Mouse (Mus musculus): Measurements from ENCODE around the gene Gpr179. TPM values are rescaled to one million over a fixed set of nuclear protein-coding genes. Genes with fewer than 3 reads are reported as not detected.

The Gpr179 gene
- polyA plus RNA-seq, 1 experiment from 2014 or later: 0.30 TPM

DNA sequence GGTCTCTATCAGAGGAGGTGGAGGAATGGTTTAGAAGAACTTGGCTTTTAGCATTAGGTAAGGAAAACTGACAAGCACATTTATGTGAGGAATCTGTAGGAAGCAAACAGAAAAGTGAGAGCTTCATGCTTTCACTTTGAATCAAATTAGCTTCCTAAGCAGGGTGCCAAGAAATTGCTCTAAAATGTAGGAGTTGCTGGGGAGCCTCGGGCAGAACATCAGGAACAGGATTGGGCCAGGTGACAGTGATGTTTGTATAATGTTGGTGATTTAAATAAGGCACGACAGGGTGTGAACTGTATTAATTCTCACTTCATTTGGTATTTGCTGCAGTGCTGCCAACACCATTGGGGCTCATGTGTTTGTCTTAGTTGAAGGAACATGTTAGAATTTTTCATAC, 31.9 kb upstream of the Gpr179 start:
- Histone ChIP-seq H3K9ac (replicated peaks; ENCODE audit: low read length) (no peak overlapping the region), H3K4me2 (ENCODE audit: low read length) (no peak overlapping the region), H3K36me3 (ENCODE audit: control insufficient read depth, insufficient read depth, low read length) (peaks cover 71% of the 10 kb centered on the region), H3K4me1 (ENCODE audit: control insufficient read depth, insufficient read depth, low read length) (no peaks in the 10 kb centered on the region), H3K4me3 (replicated peaks; ENCODE audit: low read depth, low read length) (no peak overlapping the region), H3K27ac (replicated peaks; ENCODE audit: low read depth, low read length) (no peak overlapping the region), H3K9me3 (ENCODE audit: control insufficient read depth, low read length) (no peaks in the 10 kb centered on the region), H3K27me3 (ENCODE audit: control insufficient read depth, insufficient read depth, low read length) (no peaks in the 10 kb centered on the region)
- ATAC-seq (ENCODE audit: low FRiP score, low TSS enrichment) (no peak), DNase-seq (no peak)
- 62% methylated on average over 2 of the region's 2 CpGs for WGBS

DNA sequence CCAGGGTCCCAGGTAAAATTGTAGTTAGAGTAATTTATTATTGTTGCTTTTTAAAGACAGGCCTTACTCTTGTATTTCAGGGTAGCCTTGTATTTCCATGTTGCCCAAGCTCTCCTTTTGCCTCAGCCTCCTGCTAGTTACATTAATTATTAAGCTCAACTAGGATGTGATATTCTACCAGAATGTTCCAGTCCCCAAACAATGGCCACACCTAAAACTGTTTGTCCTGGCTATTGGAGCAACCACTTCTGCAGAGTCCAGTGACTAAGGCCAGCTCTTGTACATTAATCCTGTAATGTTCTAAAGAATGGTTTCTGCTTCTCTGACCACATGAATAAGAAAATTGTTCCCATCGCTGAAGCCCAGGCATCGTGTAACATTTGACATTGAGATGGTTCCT, 31.1 kb upstream of the Gpr179 start:
- no peaks in the 10 kb centered on the region for H3K9me3 ChIP-seq (ENCODE audit: control insufficient read depth, low read length)
- peaks cover 73% of the 10 kb centered on the region for H3K36me3 ChIP-seq (ENCODE audit: control insufficient read depth, insufficient read depth, low read length)

DNA sequence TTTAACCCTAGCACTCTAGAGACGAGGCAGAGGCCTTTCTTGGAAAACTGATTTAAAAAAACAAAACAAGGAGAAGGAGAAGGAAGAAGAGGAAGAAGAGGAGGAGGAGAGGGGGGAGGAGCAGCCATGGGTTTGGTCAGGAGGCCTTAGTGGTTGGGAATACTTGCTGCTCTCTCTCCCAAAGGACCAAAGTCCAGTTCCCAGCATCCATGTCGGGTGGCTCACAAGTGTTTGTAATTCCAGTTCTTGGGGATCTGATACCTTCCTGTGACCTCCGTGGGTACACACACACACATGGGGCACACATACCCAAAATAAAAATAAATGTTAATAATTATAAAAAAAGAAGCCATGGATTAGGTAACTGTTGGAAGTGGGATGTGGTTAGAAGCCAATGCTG, 28.2 kb upstream of the Gpr179 start:
- Histone ChIP-seq H3K4me3 (replicated peaks; ENCODE audit: low read depth, low read length) (no peak overlapping the region), H3K4me2 (ENCODE audit: low read length) (no peak overlapping the region), H3K27me3 (ENCODE audit: control insufficient read depth, insufficient read depth, low read length) (no peaks in the 10 kb centered on the region), H3K36me3 (ENCODE audit: control insufficient read depth, insufficient read depth, low read length) (peaks cover 75% of the 10 kb centered on the region), H3K9ac (replicated peaks; ENCODE audit: low read length) (no peak overlapping the region), H3K27ac (replicated peaks; ENCODE audit: low read depth, low read length) (no peak overlapping the region), H3K9me3 (ENCODE audit: control insufficient read depth, low read length) (no peaks in the 10 kb centered on the region), H3K4me1 (ENCODE audit: control insufficient read depth, insufficient read depth, low read length) (no peaks in the 10 kb centered on the region)
- 87% methylated on average over 3 of the region's 3 CpGs for WGBS
- no peak for DNase-seq
- no peak for ATAC-seq (ENCODE audit: low FRiP score, low TSS enrichment)

More for the DNA sequence above, 31.1 kb upstream of the Gpr179 start:
- H3K4me1 ChIP-seq (ENCODE audit: control insufficient read depth, insufficient read depth, low read length): no peaks in the 10 kb centered on the region
- H3K4me3 ChIP-seq (replicated peaks; ENCODE audit: low read depth, low read length): no peak overlapping the region
- DNase-seq (no peak), ATAC-seq (ENCODE audit: low FRiP score, low TSS enrichment) (no peak)
- no peak overlapping the region for H3K27ac ChIP-seq (replicated peaks; ENCODE audit: low read depth, low read length)
- H3K27me3 ChIP-seq (ENCODE audit: control insufficient read depth, insufficient read depth, low read length): no peaks in the 10 kb centered on the region
- WGBS: 95% methylated on average over 2 of the region's 2 CpGs
- no peak overlapping the region for H3K9ac ChIP-seq (replicated peaks; ENCODE audit: low read length)
- no peak overlapping the region for H3K4me2 ChIP-seq (ENCODE audit: low read length)

DNA sequence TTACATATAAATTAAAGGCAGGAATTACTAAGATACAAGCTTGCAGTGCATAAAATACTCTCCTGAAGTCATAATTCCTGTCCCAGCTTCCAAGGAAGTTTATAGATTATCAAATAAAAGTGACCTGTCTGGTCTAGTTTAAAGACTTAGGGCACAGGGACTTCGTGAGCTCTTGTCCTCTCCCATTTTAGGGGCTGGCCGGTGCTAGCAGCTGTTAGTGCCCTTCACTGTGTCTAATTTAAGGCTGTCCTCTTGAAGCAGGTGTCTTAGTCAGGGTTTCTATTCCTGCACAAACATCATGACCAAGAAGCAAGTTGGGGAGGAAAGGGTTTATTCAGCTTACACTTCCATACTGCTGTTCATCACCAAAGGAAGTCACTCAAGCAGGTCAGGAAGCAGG, 21.5 kb upstream of the Gpr179 start:
- Histone ChIP-seq H3K4me2 (ENCODE audit: low read length) (no peak overlapping the region), H3K36me3 (ENCODE audit: control insufficient read depth, insufficient read depth, low read length) (peaks cover 36% of the 10 kb centered on the region), H3K27ac (replicated peaks; ENCODE audit: low read depth, low read length) (no peak overlapping the region), H3K4me3 (replicated peaks; ENCODE audit: low read depth, low read length) (no peak overlapping the region), H3K9me3 (ENCODE audit: control insufficient read depth, low read length) (no peaks in the 10 kb centered on the region), H3K4me1 (ENCODE audit: control insufficient read depth, insufficient read depth, low read length) (peaks cover 3% of the 10 kb centered on the region; the same call in 1 of the 2 replicates), H3K9ac (replicated peaks; ENCODE audit: low read length) (no peak overlapping the region), H3K27me3 (ENCODE audit: control insufficient read depth, insufficient read depth, low read length) (no peaks in the 10 kb centered on the region)
- ATAC-seq (ENCODE audit: low FRiP score, low TSS enrichment) (no peak), DNase-seq (no peak)
- WGBS: 91% methylated on average over 2 of the region's 2 CpGs

DNA sequence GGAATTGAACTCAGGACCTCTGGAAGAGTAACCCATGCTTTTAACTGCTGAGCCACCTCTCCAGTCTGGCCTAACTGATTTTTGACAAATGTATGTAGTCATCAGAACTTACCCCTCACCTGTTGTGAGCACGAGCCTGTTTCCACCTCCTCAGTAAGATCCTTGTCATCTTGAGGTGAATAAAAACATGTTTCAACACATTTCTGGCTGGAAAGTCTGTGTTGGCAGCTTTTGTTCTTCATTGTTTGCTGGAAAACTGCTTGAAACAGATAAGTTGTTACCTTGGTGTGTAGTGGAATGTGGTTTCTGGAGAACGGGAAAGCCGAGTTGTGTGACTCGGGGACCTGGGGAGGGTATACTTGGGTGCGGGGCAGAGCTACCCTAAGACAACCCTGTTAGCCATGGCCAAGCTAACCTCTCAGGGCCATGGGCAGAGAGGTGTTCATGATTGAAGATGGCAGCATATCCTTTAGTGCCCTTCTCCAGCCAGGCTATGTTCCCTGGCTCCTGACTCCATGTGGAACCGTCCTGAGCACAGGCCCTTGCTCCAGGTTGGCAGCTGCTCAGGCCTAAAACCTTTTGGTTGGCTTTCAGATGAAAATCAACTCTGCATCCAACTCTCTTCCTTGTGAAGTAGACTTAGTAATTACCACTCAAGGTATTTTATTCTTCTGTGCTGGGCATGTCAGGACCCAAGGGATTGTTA, 20.4 kb upstream of the Gpr179 start:
- no peaks in the 10 kb centered on the region for H3K9me3 ChIP-seq (ENCODE audit: control insufficient read depth, low read length)
- peaks cover 25% of the 10 kb centered on the region for H3K36me3 ChIP-seq (ENCODE audit: control insufficient read depth, insufficient read depth, low read length)
- H3K4me3 ChIP-seq (replicated peaks; ENCODE audit: low read depth, low read length): no peak overlapping the region
- H3K4me2 ChIP-seq (ENCODE audit: low read length): no peak overlapping the region
- ATAC-seq (ENCODE audit: low FRiP score, low TSS enrichment): no peak
- H3K9ac ChIP-seq (replicated peaks; ENCODE audit: low read length): no peak overlapping the region
- DNase-seq: no peak
- no peak overlapping the region for H3K27ac ChIP-seq (replicated peaks; ENCODE audit: low read depth, low read length)
- WGBS: 92% methylated on average over 6 of the region's 6 CpGs
- H3K4me1 ChIP-seq (ENCODE audit: control insufficient read depth, insufficient read depth, low read length): peaks cover 3% of the 10 kb centered on the region; the same call in 1 of the 2 replicates
- H3K27me3 ChIP-seq (ENCODE audit: control insufficient read depth, insufficient read depth, low read length): no peaks in the 10 kb centered on the region

DNA sequence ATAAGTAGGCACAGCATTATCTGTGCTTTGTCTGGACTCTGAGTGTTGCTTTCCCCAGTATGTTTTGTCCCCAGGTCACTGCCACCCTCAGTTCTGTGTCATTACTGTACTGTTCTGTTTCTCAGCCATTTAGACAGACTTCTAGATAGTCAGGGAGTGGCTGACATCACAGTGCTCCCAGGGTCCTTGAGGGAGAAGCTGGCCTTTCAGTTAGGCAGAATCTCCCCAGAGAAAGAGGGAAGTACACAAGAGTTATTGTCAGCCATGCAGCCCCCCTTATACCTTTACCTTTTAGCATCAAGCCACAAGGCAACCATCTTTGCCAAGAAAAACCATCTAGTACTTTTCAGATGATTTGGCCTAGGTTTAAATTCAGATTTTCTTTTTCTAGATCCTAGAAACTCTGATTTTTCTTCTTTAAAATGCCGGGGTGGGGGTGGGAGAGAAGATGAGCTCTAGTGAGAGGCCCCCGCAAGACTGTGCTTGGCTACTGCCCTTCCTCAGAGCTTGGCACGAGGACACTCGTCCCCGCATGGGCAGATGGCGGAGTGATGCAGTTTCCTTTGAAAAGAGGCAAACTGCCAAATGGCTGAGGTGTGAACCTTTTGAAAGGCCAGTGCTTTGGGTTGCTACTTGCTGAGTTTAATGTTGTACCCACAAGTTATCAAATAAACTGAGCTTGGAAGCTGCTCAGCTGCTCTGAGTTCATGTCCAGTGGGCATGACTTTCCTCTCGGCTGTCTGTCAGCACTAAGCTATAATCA, 18.6 kb upstream of the Gpr179 start:
- DNase-seq (peak; percentile 46), ATAC-seq (ENCODE audit: low FRiP score, low TSS enrichment) (no peak)
- H3K4me3 ChIP-seq (replicated peaks; ENCODE audit: low read depth, low read length): no peak overlapping the region
- no peaks in the 10 kb centered on the region for H3K9me3 ChIP-seq (ENCODE audit: control insufficient read depth, low read length)
- peaks cover 11% of the 10 kb centered on the region for H3K4me1 ChIP-seq (ENCODE audit: control insufficient read depth, insufficient read depth, low read length)
- 80% methylated on average over 7 of the region's 7 CpGs for WGBS
- no peaks in the 10 kb centered on the region for H3K27me3 ChIP-seq (ENCODE audit: control insufficient read depth, insufficient read depth, low read length)
- no peak overlapping the region for H3K9ac ChIP-seq (replicated peaks; ENCODE audit: low read length)
- H3K36me3 ChIP-seq (ENCODE audit: control insufficient read depth, insufficient read depth, low read length): peaks cover 14% of the 10 kb centered on the region
- no peak overlapping the region for H3K27ac ChIP-seq (replicated peaks; ENCODE audit: low read depth, low read length)
- H3K4me2 ChIP-seq (ENCODE audit: low read length): no peak overlapping the region

DNA sequence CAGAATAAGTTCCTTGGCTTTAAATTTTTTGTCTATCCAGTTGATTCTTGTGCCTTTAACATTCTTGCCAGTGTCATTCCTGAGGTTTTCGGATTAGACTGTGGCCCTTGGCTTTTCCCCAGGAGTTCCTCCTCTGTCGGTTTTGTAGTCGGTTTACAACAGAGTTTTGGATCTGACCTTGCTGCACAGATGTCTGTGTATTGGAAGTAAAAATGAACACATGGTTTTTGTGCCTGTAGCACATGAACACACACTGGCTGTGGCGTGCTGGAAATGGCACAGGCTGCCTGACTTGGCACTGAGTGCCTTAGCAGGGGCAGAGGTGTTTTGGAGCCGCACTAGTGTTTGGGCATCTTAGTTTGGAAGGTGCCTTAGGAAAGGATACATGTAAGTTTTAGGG, 16.6 kb upstream of the Gpr179 start:
- DNase-seq: no peak
- 83% methylated on average over 5 of the region's 5 CpGs for WGBS
- Histone ChIP-seq H3K36me3 (ENCODE audit: control insufficient read depth, insufficient read depth, low read length) (no peaks in the 10 kb centered on the region), H3K9ac (replicated peaks; ENCODE audit: low read length) (no peak overlapping the region), H3K4me2 (ENCODE audit: low read length) (no peak overlapping the region), H3K27me3 (ENCODE audit: control insufficient read depth, insufficient read depth, low read length) (no peaks in the 10 kb centered on the region), H3K4me3 (replicated peaks; ENCODE audit: low read depth, low read length) (no peak overlapping the region), H3K9me3 (ENCODE audit: control insufficient read depth, low read length) (no peaks in the 10 kb centered on the region), H3K27ac (replicated peaks; ENCODE audit: low read depth, low read length) (no peak overlapping the region), H3K4me1 (ENCODE audit: control insufficient read depth, insufficient read depth, low read length) (peaks cover 29% of the 10 kb centered on the region)
- ATAC-seq (ENCODE audit: low FRiP score, low TSS enrichment): no peak

DNA sequence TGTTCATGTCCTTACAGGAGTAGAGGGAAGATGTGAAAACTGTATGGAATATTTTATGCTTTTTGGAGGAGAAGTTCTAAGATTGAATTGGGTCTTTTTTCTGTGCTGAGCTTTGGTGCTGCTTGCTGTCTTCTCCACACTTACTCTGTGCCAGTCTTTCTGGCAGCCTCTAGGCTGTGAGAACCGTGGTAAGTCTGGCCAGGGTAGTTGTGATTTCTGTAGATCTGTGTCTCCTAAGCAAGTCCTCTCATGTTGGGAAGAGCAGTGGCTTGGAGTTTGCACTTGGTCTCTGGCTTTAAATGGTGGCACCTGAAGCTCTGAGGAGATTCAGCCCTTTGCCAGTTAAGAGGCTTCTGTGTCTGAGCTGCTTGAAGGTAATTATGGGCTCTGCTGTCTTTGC, 13.7 kb upstream of the Gpr179 start:
- Histone ChIP-seq H3K4me1 (ENCODE audit: control insufficient read depth, insufficient read depth, low read length) (peaks cover 27% of the 10 kb centered on the region), H3K4me2 (ENCODE audit: low read length) (peak overlapping the region; percentile 83), H3K9me3 (ENCODE audit: control insufficient read depth, low read length) (no peaks in the 10 kb centered on the region), H3K27me3 (ENCODE audit: control insufficient read depth, insufficient read depth, low read length) (no peaks in the 10 kb centered on the region), H3K9ac (replicated peaks; ENCODE audit: low read length) (0 out of 2 replicates have a peak overlapping the region, but pooled peaks have one; percentile 50), H3K4me3 (replicated peaks; ENCODE audit: low read depth, low read length) (peak overlapping the region; percentile 98; the same call in 1 of the 2 replicates), H3K36me3 (ENCODE audit: control insufficient read depth, insufficient read depth, low read length) (no peaks in the 10 kb centered on the region), H3K27ac (replicated peaks; ENCODE audit: low read depth, low read length) (no peak overlapping the region)
- ATAC-seq (ENCODE audit: low FRiP score, low TSS enrichment) (no peak), DNase-seq (no peak)
- 74% methylated on average over 1 of the region's 1 CpGs for WGBS

DNA sequence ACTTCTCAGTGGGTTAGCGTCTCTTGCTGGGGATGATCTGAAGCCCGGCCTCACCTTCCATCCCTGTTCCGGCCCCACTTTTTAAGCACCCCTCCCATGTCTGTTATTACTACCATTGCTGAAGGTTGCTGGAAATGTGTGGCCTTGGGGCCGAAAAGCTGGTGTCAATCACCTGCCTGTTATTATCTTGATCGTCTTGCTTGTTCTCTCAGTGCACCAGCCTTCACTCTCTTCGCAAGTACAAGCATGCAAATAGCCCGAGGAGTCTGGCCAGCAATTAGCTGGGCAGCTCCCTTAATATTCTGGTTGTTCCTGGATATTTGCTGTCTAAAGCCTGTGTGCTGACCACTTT, 11.7 kb upstream of the Gpr179 start:
- Histone ChIP-seq H3K27ac (replicated peaks; ENCODE audit: low read depth, low read length) (0 out of 2 replicates have a peak overlapping the region, but pooled peaks have one; percentile 89), H3K27me3 (ENCODE audit: control insufficient read depth, insufficient read depth, low read length) (no peaks in the 10 kb centered on the region), H3K9ac (replicated peaks; ENCODE audit: low read length) (peak overlapping the region; percentile 96), H3K4me3 (replicated peaks; ENCODE audit: low read depth, low read length) (peak overlapping the region; percentile 98), H3K9me3 (ENCODE audit: control insufficient read depth, low read length) (no peaks in the 10 kb centered on the region), H3K4me2 (ENCODE audit: low read length) (peak overlapping the region; percentile 83), H3K36me3 (ENCODE audit: control insufficient read depth, insufficient read depth, low read length) (no peaks in the 10 kb centered on the region), H3K4me1 (ENCODE audit: control insufficient read depth, insufficient read depth, low read length) (peaks cover 26% of the 10 kb centered on the region)
- WGBS: 2% methylated on average over 7 of the region's 7 CpGs
- no peak for DNase-seq
- ATAC-seq (ENCODE audit: low FRiP score, low TSS enrichment): no peak

Measured in midbrain, embryonic 14.5 days (tissue).